Mouse (Mus musculus) gastrocnemius, postnatal 10 days (tissue): Measurements from ENCODE around the gene Kdf1. TPM values are rescaled to one million over a fixed set of nuclear protein-coding genes. Genes with fewer than 3 reads are reported as not detected.

Experiments used
- DNase-seq: peaks from one replicate; pipeline ENCODE4 v3.0.0; 2021; ENCODE audit warnings: mixed read lengths
- microRNA-seq, 2 experiments: library from miRNA; unstranded; fragments of <30 nt; microRNA quantifications; one replicate each; pipeline ENCODE4 v1.2.0; 2021
- total RNA-seq, 2 experiments: library from RNA; stranded (reverse); gene quantifications; 2 replicates each; pipeline ENCODE4 v1.2.3; 2021

The Kdf1 gene
- total RNA-seq, 2 experiments from 2014 or later: not detected

DNA sequence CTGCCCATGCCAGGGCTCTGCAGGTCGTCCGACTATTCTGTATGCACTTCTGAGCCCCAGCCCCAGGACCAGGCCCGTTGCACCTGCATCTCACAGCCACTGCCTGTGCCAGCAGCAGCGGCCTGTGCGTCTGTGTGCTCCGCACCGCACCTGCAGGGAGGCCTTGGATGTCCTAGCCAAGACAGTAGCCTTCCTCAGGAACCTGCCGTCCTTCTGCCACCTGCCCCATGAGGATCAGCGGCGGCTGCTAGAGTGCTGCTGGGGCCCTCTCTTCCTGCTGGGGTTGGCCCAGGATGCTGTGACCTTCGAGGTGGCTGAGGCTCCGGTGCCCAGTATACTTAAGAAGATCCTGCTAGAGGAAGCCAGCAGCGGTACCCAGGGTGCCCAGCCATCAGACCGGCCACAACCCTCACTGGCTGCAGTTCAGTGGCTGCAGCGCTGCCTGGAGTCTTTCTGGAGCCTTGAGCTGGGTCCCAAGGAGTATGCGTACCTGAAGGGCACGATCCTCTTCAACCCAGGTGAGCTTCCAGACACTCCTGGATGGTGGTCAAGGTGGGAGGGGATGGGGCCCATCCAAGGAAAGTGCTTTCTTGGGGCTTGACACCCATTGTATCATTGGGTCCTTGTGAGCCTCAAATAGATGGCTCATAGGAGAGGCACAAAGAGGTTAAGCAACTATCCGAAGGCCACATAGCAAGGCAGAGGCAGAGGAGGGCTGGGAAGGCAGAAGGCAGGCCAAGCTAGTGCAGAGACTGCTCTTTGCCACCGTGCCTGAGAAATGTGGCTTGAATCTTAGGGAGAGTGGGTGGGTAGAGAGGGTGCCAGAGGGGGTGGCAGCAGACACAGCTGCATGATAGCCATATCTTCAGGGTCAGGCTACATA lies 34.9 kb downstream of the Kdf1 start:
- no peak for DNase-seq

- no peak for DNase-seq
These were observed 38.4 kb downstream of the Kdf1 start for GRCm38 (mm10) chr4:133557041-133557717.

GRCm38 (mm10) chr4:133559846-133560245 lies 41.1 kb downstream of the Kdf1 start:
- DNase-seq: no peak

GRCm38 (mm10) chr4:133561622-133562021 lies 42.9 kb downstream of the Kdf1 start:
- no peak for DNase-seq

DNA sequence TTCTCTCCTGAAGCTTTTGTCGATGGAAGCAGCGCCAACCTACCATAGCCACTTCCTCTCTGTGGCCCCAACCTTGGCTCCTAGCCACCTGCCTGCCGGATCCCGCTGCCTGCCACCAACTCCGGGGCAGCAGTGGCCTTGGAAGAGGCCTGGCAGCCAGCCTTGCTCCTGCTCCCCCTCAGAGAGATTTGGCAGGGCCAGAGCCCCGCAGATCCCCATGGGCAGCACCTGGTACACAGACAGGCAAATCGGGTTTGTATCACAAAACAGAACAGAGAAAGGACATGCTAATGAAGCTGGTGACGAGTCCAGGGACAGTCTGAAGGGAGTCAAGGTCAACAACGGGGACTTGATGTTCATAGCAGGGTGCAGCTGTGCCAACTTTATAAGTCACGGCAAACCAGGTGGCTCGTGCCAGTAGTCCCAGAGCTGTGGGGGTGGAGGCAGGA lies 44.4 kb downstream of the Kdf1 start:
- peak; percentile 27 for DNase-seq

DNA sequence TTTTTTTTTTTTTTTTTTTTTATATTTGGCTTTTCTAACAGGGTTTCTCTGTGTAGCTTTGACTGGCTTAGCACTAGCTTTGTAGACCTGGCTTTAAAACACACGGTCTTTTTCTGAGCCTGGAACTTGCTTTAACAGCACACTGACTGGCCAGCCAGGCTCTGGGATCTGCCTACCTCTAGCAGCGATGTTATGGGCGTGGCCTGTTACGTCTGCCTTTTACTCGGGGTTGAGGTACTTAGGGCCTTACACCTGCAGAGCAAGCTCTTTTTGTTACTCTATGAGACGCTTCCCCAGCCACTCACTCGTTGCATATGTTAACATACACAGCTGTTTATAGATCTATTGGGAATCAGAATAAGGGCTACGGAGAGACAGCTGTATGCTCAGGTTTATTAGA lies 48.5 kb downstream of the Kdf1 start:
- DNase-seq: no peak

GRCm38 (mm10) chr4:133569291-133570065 lies 50.7 kb downstream of the Kdf1 start:
- DNase-seq: no peak

DNA sequence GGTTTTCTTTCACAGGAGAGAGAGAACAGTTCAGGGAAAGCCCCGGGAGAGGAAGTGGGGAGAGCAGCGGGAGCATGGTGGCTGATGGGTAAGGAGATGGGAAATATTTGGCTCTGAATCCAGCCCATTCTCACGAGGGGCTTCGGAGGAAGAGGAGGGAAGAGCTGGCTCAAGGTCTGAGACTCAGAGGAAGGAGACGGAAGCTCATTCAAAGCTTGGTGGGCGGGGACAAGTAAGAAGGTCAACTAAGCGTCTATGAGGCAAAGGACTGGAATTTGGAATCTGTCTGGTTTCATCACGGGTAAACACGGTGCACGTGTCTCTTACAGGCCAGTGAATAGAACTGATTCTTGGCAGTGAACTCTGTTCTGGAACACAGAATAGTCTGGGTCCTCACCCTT lies 51.3 kb downstream of the Kdf1 start:
- no peak for DNase-seq

DNA sequence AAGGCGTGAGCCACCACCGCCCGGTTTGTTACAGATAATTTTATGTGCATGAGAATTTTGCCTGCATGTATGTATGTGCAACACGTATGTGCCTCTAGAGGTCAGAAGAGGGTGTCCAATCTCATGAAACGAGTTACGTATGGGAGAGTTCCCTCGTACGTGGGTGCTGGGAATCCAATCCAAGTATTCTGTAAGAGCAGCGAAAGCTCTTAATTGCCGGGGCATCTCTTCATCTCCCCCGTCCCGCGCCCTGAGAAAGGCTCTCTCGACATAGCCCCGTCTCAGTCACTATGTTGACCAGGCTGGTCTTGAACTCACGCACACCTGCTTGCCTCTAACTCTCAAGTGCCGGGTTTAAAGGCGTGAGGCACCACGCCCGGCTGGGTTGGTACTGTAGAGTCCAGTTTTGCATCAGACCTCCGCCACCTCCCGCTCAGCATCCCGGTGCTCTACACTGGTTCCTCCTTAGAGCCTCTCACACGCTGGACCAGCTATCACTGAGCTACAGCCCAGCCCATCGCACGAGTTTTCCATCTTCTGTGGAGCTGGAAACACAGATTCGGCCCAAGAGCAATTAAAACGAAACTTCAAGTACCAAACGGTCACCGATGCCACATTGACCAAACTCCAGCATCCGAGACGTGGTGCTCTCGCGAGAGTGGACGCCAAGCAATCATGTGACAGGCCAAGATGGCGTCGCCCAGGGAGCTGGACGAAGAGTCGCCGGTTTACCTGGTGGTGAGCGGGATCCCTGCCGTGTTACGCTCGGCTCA lies 55.5 kb downstream of the Kdf1 start, which contains the start of gene Gpatch3:
Gene Gpatch3 (plus strand): TSS at position 676 of the 773 bp plus-strand sequence.
- DNase-seq: peak; percentile 91

DNA sequence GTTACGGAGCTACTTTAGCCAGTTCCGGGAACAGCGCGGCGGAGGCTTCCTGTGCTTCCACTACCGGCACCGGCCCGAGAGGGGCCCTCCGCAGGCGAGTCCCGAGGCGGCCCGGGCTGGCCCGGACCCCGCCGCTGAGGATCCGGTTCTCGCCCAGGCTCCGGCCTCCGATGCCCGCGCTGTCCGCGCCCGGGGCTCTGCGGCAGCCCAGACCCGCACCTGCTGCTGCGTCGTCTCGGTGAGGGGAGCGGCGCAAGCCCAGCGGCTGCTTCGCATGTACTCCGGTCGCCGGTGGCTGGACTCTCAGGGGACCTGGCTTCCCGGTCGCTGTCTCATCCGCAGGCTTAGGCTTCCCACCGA lies 56.1 kb downstream of the Kdf1 start:
- no peak for DNase-seq

- no peak for DNase-seq
These were observed 59.2 kb downstream of the Kdf1 start for GRCm38 (mm10) chr4:133577983-133578382.

Small RNAs within 50 kb of the gene (microRNA-seq; reads per million reads assigned to microRNA genes)
- gene Gm23158: 0 reads per million in 2 experiments

Other genes with a start within 250 kb of the Kdf1 start
- 10 to 100 TPM; 23.6 to 25.9 TPM for gene Tmem222, start 241.2 kb upstream of the Kdf1 start, total RNA-seq
- 10 to 100 TPM; 48.9 to 49.0 TPM for gene Wdtc1, start 165.5 kb upstream of the Kdf1 start, total RNA-seq
- gene Slc9a1, start 149.3 kb upstream of the Kdf1 start, total RNA-seq: 10 to 100 TPM; 17.0 to 22.7 TPM
- under 1 TPM; 0.18 to 0.38 TPM for gene Tent5b, start 38.8 kb upstream of the Kdf1 start, total RNA-seq
- 1 to 10 TPM; 2.2 to 2.7 TPM for gene Trnp1, start 20.4 kb upstream of the Kdf1 start, total RNA-seq
- gene Nudc, start 27.0 kb downstream of the Kdf1 start, total RNA-seq: 10 to 100 TPM; 53.3 to 62.3 TPM
- under 1 TPM in 1 of 2 experiments, not detected in 1; 0.23 TPM for gene Nr0b2, start 34.4 kb downstream of the Kdf1 start, total RNA-seq
- gene Gpatch3, start 55.8 kb downstream of the Kdf1 start, total RNA-seq: 1 to 10 TPM; 4.6 to 5.1 TPM
- gene Gpn2, start 65.4 kb downstream of the Kdf1 start, total RNA-seq: 1 to 10 TPM; 5.6 TPM
- gene Sfn, start 83.2 kb downstream of the Kdf1 start, total RNA-seq: 1 to 10 TPM; 1.6 TPM
- 10 to 100 TPM; 21.6 to 27.6 TPM for gene Zdhhc18, start 131.2 kb downstream of the Kdf1 start, total RNA-seq
- gene Pigv, start 153.7 kb downstream of the Kdf1 start, total RNA-seq: 10 to 100 TPM; 10.2 to 10.6 TPM
- 10 to 100 TPM; 33.5 to 44.1 TPM for gene Arid1a, start 237.8 kb downstream of the Kdf1 start, total RNA-seq